Mouse (Mus musculus): ENCODE data around the gene Aldh5a1.

DNA sequence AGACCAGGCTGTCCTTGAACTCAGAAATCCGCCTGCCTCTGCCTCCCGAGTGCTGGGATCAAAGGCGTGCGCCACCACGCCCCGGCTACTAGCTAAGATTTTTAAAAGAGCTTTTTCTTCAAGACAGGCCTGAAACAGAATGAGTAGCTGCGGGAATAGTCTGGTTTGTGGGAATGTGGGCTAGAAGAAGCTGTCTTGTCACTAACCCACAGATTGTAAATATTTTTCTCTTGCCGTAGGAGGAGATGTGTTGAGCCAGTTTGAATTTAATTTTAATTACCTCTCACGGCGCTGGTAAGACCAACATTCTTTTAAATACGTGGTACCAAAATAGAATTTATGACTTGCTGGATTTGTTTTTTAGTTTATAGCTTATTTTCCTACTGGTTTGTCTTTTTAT lies 21.2 kb upstream of the Aldh5a1 start:
- TF ChIP-seq CTCF (IDR thresholded peaks at IDR 0.05; ENCODE audit: extremely low read depth, insufficient read depth, insufficient read length, insufficient replicate concordance) (no peak), POLR2A (IDR thresholded peaks at IDR 0.05; ENCODE audit: low read depth, low read length) (no peak)

Data from spleen, adult 2 months (tissue).